Mouse (Mus musculus) thymus, adult 2 months (tissue): ENCODE results near the gene Dab2ip. TPM values are rescaled to one million over a fixed set of nuclear protein-coding genes. Genes with fewer than 3 reads are reported as not detected.

ENCODE experiments used
- DNase-seq: peaks from one replicate; pipeline ENCODE4 v3.0.0; 2021
- H3K27ac ChIP-seq: fragments of 200-500 bp; 2 replicates; pipeline ENCODE4 v1.5.1; 2012; ENCODE audit warnings: low read length, control low read depth; ENCODE audit not compliant: control insufficient read depth, insufficient read depth
- H3K27me3 ChIP-seq: fragments of 200-500 bp; 2 replicates; pipeline ENCODE4 v1.6.1; 2012; ENCODE audit warnings: mild to moderate bottlenecking, low read length, moderate library complexity, mixed read lengths; ENCODE audit not compliant: control insufficient read depth, insufficient read depth
- H3K36me3 ChIP-seq: fragments of 200-500 bp; 2 replicates; pipeline ENCODE4 v1.6.1; 2012; ENCODE audit warnings: mild to moderate bottlenecking, low read length, moderate library complexity; ENCODE audit not compliant: control insufficient read depth, insufficient read depth
- H3K4me1 ChIP-seq: fragments of 200-500 bp; replicated peaks from 2 replicates; pipeline ENCODE4 v1.6.1; 2012; ENCODE audit warnings: low read length; ENCODE audit not compliant: control insufficient read depth, insufficient read depth
- H3K4me3 ChIP-seq: fragments of 200-500 bp; 2 replicates; pipeline ENCODE4 v1.5.1; 2012; ENCODE audit warnings: mild to moderate bottlenecking, low read length, control low read depth, moderate library complexity; ENCODE audit not compliant: control insufficient read depth, insufficient read depth
- CTCF ChIP-seq: fragments of 200-500 bp; IDR thresholded peaks from 2 replicates; pipeline ENCODE4 v1.5.1; 2012; ENCODE audit warnings: mild to moderate bottlenecking, control low read depth, low read length, moderate library complexity, borderline replicate concordance; ENCODE audit not compliant: control insufficient read depth, poor library complexity, insufficient read depth; ENCODE audit errors: extremely low read depth
- POLR2A ChIP-seq: fragments of 200-500 bp; IDR thresholded peaks from 2 replicates; pipeline ENCODE4 v1.6.1; 2012; ENCODE audit warnings: mild to moderate bottlenecking, low read length, control low read depth, moderate library complexity; ENCODE audit not compliant: control insufficient read depth, poor library complexity, insufficient read depth; ENCODE audit errors: extremely low read depth
- WGBS: fragments of 180-500 bp; shearing (Covaris S2); methylation state at CpG from one replicate; pipeline ENCODE4 v1.1.7; 2018; 5-methylcytosine and 5-hydroxymethylcytosine counted together
- polyA plus RNA-seq: library from polyadenylated mRNA; depleted of rRNA; stranded (reverse); fragments of >200 nt; gene quantifications from 2 replicates; pipeline ENCODE4 v1.2.3, GENCODE M21; 2012

Dab2ip gene
- polyA plus RNA-seq, 1 experiment, result 36.2 TPM

DNA sequence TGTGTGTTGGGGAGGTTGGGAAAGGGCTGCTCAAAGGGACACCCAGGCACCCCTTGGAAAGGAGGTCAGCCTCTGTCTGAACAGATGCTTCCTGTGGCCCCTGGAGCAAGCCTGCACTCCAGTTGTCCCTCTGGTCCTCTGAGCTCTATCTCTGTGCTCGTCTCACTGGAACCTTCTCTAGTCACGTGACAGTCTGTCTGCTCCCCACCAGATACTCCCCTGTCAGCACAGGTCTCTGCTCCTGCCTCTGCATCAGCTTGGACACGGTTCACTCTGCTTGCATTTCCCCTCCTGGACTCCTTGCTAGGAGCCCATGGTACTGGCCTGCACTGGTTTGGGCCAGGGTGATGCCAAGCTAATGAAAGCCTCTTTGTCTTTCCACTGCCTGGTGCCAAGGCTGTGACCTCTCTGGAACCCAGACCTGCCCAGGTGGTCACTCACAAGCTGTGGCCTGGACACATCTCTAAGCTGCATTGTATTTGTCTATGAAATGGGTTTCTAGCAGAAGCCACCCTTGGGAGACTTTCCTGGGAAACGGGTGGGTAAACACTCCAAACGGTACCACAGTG lies 1.1 kb upstream of the Dab2ip start:
- no peak for DNase-seq
- Histone ChIP-seq H3K4me3 (no peak overlapping the region), H3K4me1 (no peaks in the 10 kb centered on the region), H3K36me3 (no peaks in the 10 kb centered on the region), H3K27me3 (no peaks in the 10 kb centered on the region), H3K27ac (no peak overlapping the region)
- TF ChIP-seq POLR2A (no peak), CTCF (no peak)
- WGBS, result 82% methylated on average over 5 of the region's 5 CpGs

DNA sequence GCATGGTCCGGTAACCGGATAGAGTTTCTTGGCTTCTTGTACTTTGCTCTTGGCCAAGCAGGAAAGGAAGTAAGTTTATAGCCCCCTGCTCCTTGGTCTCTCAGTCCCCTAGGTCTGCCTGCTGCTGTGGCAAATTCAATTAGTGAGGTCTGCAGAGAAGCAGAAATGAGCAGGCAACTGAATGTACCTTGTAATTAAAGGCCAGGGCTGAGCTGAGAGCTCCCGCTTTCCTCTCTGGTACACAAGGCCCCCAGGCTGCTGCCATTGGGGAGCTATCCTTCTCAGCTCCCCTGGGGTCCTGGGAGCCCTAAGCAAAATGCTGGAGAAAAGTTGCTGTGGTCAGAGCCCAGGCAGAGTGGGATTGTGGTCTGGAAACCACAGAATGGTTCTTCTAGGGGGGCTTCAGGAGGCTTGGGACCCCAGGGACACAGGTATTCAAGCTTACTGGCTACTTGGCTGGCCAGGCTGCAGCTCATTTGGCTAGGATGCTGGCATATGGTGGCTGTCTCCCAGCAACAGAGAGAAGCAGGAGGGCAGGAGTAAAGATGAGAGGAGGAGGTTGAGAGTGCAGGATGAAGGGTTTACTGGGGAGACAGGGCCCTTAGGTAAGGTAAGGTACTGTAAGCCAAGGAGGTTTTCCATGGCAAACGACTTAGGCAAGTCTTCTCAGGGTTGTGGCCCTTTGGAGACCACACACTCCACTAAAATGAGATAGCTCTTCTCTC lies 922 bp downstream of the Dab2ip start:
- DNase-seq, result no peak
- H3K27ac ChIP-seq, result no peak overlapping the region
- no peaks in the 10 kb centered on the region for H3K36me3 ChIP-seq
- no peaks in the 10 kb centered on the region for H3K4me1 ChIP-seq
- TF ChIP-seq POLR2A, result no peak
- no peak for TF ChIP-seq CTCF
- 91% methylated on average over 4 of the region's 4 CpGs for WGBS
- no peaks in the 10 kb centered on the region for H3K27me3 ChIP-seq
- no peak overlapping the region for H3K4me3 ChIP-seq

DNA sequence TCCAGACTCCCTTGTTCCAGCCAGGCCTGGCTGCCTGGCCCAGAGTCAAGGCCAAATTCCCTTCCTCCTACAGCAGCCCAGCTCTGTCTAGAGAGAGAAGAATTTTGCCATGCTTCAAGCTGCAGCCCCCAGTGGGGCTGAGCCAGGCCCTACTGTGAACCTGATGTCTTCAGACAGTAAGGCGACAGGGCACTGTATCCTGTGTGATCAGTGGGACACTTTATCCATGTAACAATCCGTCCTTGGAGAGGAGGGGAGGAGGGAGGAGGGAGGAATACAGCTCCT lies 1.4 kb downstream of the Dab2ip start:
- WGBS, result 86% methylated on average over 2 of the region's 2 CpGs
- Histone ChIP-seq H3K27ac (no peak overlapping the region), H3K4me1 (no peaks in the 10 kb centered on the region), H3K36me3 (no peaks in the 10 kb centered on the region), H3K4me3 (no peak overlapping the region), H3K27me3 (no peaks in the 10 kb centered on the region)
- no peak for DNase-seq
- no peak for TF ChIP-seq CTCF
- no peak for TF ChIP-seq POLR2A

DNA sequence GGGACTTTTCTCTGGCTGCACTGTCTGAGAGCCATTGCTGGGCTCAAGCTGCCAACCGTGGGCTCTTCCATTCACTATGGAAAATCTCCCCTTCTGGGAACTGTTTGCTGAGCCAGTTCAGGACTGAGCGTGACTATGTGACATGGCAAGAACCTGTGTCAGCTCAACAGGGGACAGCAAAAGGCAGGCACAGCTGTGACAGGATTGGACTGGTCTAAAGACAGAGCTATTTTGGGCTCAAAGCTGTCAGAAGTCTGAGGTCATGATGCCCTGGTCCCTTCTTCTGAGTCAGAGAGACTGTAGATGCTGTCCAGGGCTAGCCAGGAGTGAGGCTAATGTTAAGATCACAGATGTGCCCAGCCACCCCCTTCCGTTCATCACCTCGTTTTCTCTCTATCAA lies 5.7 kb downstream of the Dab2ip start:
- no peak for TF ChIP-seq CTCF
- Histone ChIP-seq H3K36me3 (no peaks in the 10 kb centered on the region), H3K27me3 (no peaks in the 10 kb centered on the region), H3K4me1 (peaks cover 7% of the 10 kb centered on the region; the same call in 1 of the 2 replicates), H3K4me3 (no peak overlapping the region), H3K27ac (no peak overlapping the region)
- no peak for DNase-seq
- WGBS, result 98% methylated on average over 4 of the region's 4 CpGs

DNA sequence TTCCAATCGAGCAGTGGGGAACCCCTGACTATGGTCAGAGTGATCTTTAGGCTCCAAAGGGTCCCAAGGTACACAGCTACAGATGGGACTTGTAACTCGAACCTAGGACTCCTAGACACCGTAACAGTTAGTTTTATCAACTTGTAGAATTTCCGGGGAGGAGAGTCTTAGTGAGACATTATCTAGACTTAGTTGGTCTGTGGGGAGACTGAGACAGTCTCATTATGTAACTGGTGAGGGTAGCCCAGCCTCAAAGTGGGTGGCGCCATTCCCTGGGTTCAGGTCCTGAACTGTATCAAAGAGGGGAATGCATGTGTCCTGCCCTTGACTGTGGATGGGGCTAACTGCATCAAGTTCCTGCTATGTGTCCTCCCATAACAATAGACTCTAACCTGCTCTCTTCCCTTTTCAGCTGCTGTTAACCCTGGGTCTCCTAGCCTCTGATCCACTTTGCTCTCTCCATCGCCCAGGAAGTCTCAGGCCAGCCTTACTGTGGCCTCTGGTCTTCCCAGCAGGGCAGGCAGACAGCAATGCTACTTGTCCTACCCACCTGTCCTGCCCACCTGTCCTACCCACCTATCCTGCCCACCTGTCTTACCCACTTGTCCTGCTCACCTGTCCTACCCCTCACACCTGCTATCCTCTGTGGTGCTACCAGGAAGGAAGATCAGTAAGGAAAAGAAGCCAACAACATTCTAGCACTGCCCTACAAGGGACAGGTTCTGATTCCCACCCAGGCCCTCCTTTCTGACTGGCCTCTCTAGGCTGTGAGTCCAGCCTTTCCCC lies 7.2 kb downstream of the Dab2ip start:
- no peak overlapping the region for H3K4me3 ChIP-seq
- H3K4me1 ChIP-seq, result peaks cover 7% of the 10 kb centered on the region; the same call in 1 of the 2 replicates
- no peaks in the 10 kb centered on the region for H3K36me3 ChIP-seq
- H3K27me3 ChIP-seq, result no peaks in the 10 kb centered on the region
- no peak overlapping the region for H3K27ac ChIP-seq
- TF ChIP-seq CTCF, result no peak
- no peak for TF ChIP-seq POLR2A
- no peak for DNase-seq
- 93% methylated on average over 6 of the region's 6 CpGs for WGBS

DNA sequence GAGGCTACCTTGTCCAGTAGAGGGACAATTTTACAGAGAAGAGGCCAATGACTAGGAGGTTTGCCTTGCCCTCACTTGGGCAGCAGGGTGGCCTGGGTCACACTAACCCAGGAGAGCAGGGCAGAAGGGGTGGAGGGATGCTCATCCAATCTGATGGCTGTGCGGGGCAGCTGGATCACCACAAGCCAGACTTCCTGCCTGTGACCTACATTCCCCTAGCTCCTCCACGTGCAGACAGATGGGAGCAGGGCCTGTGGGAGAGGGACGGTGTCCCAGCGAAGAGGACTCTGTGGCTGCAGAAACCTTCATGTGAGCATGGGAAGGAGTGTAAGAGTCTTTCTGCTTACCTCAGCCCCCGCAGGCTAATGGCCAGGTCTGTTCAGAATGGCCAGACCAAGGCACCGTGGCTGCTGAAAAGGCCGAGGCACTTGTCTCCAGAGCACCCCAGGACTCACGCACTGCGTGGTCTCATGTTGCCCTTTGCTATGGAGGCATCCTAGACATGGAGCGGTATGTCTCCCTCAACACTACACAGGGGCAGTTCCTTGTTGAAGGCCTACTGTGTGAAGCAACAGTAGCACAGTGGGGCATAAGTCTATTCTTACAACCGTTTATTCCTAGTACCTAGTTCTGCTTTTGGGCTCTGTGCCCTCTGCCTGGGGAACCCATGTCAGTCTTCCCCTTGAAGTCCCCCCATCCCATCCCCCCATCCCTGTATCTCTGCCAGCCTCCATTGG lies 9.1 kb downstream of the Dab2ip start:
- Histone ChIP-seq H3K36me3 (no peaks in the 10 kb centered on the region), H3K27me3 (no peaks in the 10 kb centered on the region), H3K27ac (no peak overlapping the region), H3K4me3 (no peak overlapping the region), H3K4me1 (peaks cover 7% of the 10 kb centered on the region; the same call in 1 of the 2 replicates)
- no peak for DNase-seq
- 73% methylated on average over 11 of the region's 11 CpGs for WGBS
- TF ChIP-seq POLR2A (no peak), CTCF (no peak)
